Mouse (Mus musculus): ENCODE results near the gene Tph2. TPM values are rescaled to one million over a fixed set of nuclear protein-coding genes. Genes with fewer than 3 reads are reported as not detected.

Gene Tph2
- polyA plus RNA-seq, 1 experiment = 0.43 TPM

- no peak for DNase-seq (ENCODE audit: low read depth)
Measured at GRCm38 (mm10) chr10:115143641-115144040, 41.2 kb downstream of the Tph2 start.

- DNase-seq (ENCODE audit: low read depth) = no peak
Measured at GRCm38 (mm10) chr10:115137016-115137415, 47.8 kb downstream of the Tph2 start.

GRCm38 (mm10) chr10:115127907-115128306 is 56.9 kb downstream of the Tph2 start:
- no peak for DNase-seq (ENCODE audit: low read depth)

- DNase-seq (ENCODE audit: low read depth) = no peak
Measured at GRCm38 (mm10) chr10:115125550-115125949, 59.3 kb downstream of the Tph2 start.

GRCm38 (mm10) chr10:115125027-115125426 is 59.8 kb downstream of the Tph2 start:
- no peak for DNase-seq (ENCODE audit: low read depth)

GRCm38 (mm10) chr10:115107666-115108540 is 76.9 kb downstream of the Tph2 start:
- DNase-seq (ENCODE audit: low read depth) = no peak

GRCm38 (mm10) chr10:115104175-115104574 is 80.6 kb downstream of the Tph2 start:
- no peak for DNase-seq (ENCODE audit: low read depth)

GRCm38 (mm10) chr10:115099890-115100580 is 84.8 kb downstream of the Tph2 start:
- no peak for DNase-seq (ENCODE audit: low read depth)

GRCm38 (mm10) chr10:115097163-115097562 is 87.7 kb downstream of the Tph2 start:
- no peak for DNase-seq (ENCODE audit: low read depth)

GRCm38 (mm10) chr10:115096191-115096590 is 88.6 kb downstream of the Tph2 start:
- DNase-seq (ENCODE audit: low read depth) = no peak

- no peak for DNase-seq (ENCODE audit: low read depth)
Measured at GRCm38 (mm10) chr10:115078232-115078631, 106.6 kb downstream of the Tph2 start.

- no peak for DNase-seq (ENCODE audit: low read depth)
Measured at GRCm38 (mm10) chr10:115069123-115069911, 115.5 kb downstream of the Tph2 start.

GRCm38 (mm10) chr10:115063936-115064335 is 120.9 kb downstream of the Tph2 start:
- DNase-seq (ENCODE audit: low read depth) = no peak

GRCm38 (mm10) chr10:115061498-115061897 is 123.3 kb downstream of the Tph2 start:
- DNase-seq (ENCODE audit: low read depth) = no peak

GRCm38 (mm10) chr10:115060759-115061158 is 124.1 kb downstream of the Tph2 start:
- DNase-seq (ENCODE audit: low read depth) = no peak

- no peak for DNase-seq (ENCODE audit: low read depth)
Measured at GRCm38 (mm10) chr10:115051602-115052001, 133.2 kb downstream of the Tph2 start.

GRCm38 (mm10) chr10:115050674-115051073 is 134.1 kb downstream of the Tph2 start:
- DNase-seq (ENCODE audit: low read depth) = no peak

GRCm38 (mm10) chr10:115050178-115050577 is 134.6 kb downstream of the Tph2 start:
- DNase-seq (ENCODE audit: low read depth) = no peak

- DNase-seq (ENCODE audit: low read depth) = no peak
Measured at GRCm38 (mm10) chr10:115048565-115048964, 136.3 kb downstream of the Tph2 start.

GRCm38 (mm10) chr10:115035748-115036147 is 149.1 kb downstream of the Tph2 start:
- no peak for DNase-seq (ENCODE audit: low read depth)

All from gonadal fat pad, adult 2 months (tissue).